Mouse (Mus musculus): ENCODE data around the gene Tspoap1. TPM values are rescaled to one million over a fixed set of nuclear protein-coding genes. Genes with fewer than 3 reads are reported as not detected.

Tspoap1 gene
- polyA plus RNA-seq, 1 experiment from 2014 or later, result 38.4 TPM

GRCm38 (mm10) chr11:87778915-87779314 lies 18.6 kb downstream of the Tspoap1 start:
- peak overlapping the region; percentile 62 for H3K9ac ChIP-seq (ENCODE audit: low read depth, low read length)
- H3K27ac ChIP-seq (ENCODE audit: low read depth, low read length), result no peak overlapping the region
- no peaks in the 10 kb centered on the region; the same call in 1 of the 2 replicates for H3K27me3 ChIP-seq (replicated peaks; ENCODE audit: control insufficient read depth, insufficient read depth, low read length)
- H3K36me3 ChIP-seq (ENCODE audit: control insufficient read depth, insufficient read depth, low read length), result peaks cover 17% of the 10 kb centered on the region
- peak overlapping the region; percentile 34; the same call in 1 of the 2 replicates for H3K4me3 ChIP-seq (ENCODE audit: low read length)
- H3K4me2 ChIP-seq (ENCODE audit: low read length), result peak overlapping the region; percentile 60
- ATAC-seq, result 0 out of 2 replicates have a peak, but pooled peaks have one; percentile 25
- no peaks in the 10 kb centered on the region for H3K9me3 ChIP-seq (ENCODE audit: control insufficient read depth, low read length)
- WGBS, result 41% methylated on average over 12 of the region's 12 CpGs
- peaks cover 8% of the 10 kb centered on the region; the same call in 1 of the 2 replicates for H3K4me1 ChIP-seq (ENCODE audit: control insufficient read depth, insufficient read depth, low read depth, low read length)

DNA sequence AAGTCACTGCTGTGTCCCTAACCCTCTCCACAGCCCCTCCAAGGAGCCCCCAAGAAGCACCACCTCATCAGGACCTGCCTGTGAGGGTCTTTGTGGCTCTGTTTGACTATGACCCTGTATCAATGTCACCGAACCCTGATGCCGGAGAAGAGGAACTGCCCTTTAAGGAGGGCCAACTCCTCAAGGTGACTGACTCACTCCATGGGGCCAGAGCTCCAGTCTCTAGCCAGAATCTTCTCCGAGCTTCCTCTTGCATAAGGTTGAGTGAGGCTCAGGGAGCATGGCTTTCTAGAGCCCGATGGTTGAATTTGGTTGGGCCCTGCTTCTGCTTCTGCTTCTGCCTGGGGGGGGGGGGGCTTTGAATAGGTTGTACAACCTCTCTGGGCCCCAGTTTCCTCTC lies 19.1 kb downstream of the Tspoap1 start:
- no peaks in the 10 kb centered on the region; the same call in 1 of the 2 replicates for H3K27me3 ChIP-seq (replicated peaks; ENCODE audit: control insufficient read depth, insufficient read depth, low read length)
- peaks cover 17% of the 10 kb centered on the region for H3K36me3 ChIP-seq (ENCODE audit: control insufficient read depth, insufficient read depth, low read length)
- no peaks in the 10 kb centered on the region for H3K9me3 ChIP-seq (ENCODE audit: control insufficient read depth, low read length)
- no peak overlapping the region for H3K4me2 ChIP-seq (ENCODE audit: low read length)
- no peak overlapping the region for H3K27ac ChIP-seq (ENCODE audit: low read depth, low read length)
- H3K4me1 ChIP-seq (ENCODE audit: control insufficient read depth, insufficient read depth, low read depth, low read length), result peaks cover 8% of the 10 kb centered on the region; the same call in 1 of the 2 replicates
- no peak overlapping the region for H3K9ac ChIP-seq (ENCODE audit: low read depth, low read length)
- 81% methylated on average over 4 of the region's 4 CpGs for WGBS
- H3K4me3 ChIP-seq (ENCODE audit: low read length), result no peak overlapping the region
- no peak for ATAC-seq

DNA sequence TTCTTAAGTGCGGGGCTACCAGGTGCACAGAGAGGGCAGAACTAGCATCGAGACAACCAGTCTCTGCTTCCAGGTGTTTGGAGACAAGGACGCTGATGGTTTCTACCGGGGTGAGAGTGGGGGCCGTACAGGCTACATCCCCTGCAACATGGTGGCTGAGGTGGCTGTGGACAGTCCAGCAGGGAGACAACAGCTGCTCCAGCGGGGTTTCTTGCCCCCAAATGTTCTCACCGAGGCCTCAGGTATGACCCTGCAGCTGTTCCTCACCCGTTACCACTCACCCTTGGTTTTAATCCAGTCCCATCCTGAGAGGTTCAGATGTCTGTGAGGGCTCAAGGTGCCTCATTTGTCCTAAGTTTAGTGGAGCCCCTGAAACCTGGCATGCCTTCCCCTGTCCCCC lies 19.8 kb downstream of the Tspoap1 start:
- WGBS, result 83% methylated on average over 8 of the region's 8 CpGs
- H3K9me3 ChIP-seq (ENCODE audit: control insufficient read depth, low read length), result no peaks in the 10 kb centered on the region
- H3K9ac ChIP-seq (ENCODE audit: low read depth, low read length), result no peak overlapping the region
- H3K27me3 ChIP-seq (replicated peaks; ENCODE audit: control insufficient read depth, insufficient read depth, low read length), result no peaks in the 10 kb centered on the region; the same call in 1 of the 2 replicates
- H3K27ac ChIP-seq (ENCODE audit: low read depth, low read length), result no peak overlapping the region
- no peak for ATAC-seq
- peaks cover 8% of the 10 kb centered on the region; the same call in 1 of the 2 replicates for H3K4me1 ChIP-seq (ENCODE audit: control insufficient read depth, insufficient read depth, low read depth, low read length)
- H3K4me2 ChIP-seq (ENCODE audit: low read length), result no peak overlapping the region
- no peak overlapping the region for H3K4me3 ChIP-seq (ENCODE audit: low read length)
- peaks cover 15% of the 10 kb centered on the region for H3K36me3 ChIP-seq (ENCODE audit: control insufficient read depth, insufficient read depth, low read length)

DNA sequence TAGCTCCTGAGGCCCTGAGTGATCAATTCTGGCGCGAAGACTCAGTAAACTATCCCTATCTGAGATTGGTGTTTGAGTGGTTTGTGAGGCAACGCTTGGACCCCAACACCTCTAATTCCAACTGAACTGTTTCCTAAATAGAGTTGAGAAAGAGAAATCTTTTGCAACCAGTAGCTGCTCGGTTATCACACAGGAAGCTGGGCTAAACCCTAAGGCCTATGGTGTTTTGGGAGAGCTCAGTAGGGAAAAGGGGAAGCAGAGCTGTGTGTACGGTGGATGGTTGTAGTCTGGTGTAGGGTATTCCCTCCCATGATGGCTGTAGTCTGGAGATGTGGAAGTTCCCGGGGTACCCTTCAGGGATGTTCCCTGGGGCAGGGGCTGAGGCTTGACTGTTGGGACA lies 29.7 kb downstream of the Tspoap1 start:
- Histone ChIP-seq H3K36me3 (ENCODE audit: control insufficient read depth, insufficient read depth, low read length) (peaks cover under 1% of the 10 kb centered on the region; the same call in 1 of the 2 replicates), H3K27ac (ENCODE audit: low read depth, low read length) (no peak overlapping the region), H3K9ac (ENCODE audit: low read depth, low read length) (no peak overlapping the region), H3K4me3 (ENCODE audit: low read length) (no peak overlapping the region), H3K9me3 (ENCODE audit: control insufficient read depth, low read length) (no peaks in the 10 kb centered on the region), H3K4me1 (ENCODE audit: control insufficient read depth, insufficient read depth, low read depth, low read length) (no peaks in the 10 kb centered on the region), H3K4me2 (ENCODE audit: low read length) (no peak overlapping the region), H3K27me3 (replicated peaks; ENCODE audit: control insufficient read depth, insufficient read depth, low read length) (no peaks in the 10 kb centered on the region)
- ATAC-seq, result no peak
- 93% methylated on average over 6 of the region's 6 CpGs for WGBS

- whole genome bisulfite sequencing, result 71% methylated on average over 3 of the region's 3 CpGs
- no peak within 1 kb of the TSS for H3K4me2 ChIP-seq (ENCODE audit: low read length)
- H3K27me3 ChIP-seq (replicated peaks; ENCODE audit: control insufficient read depth, insufficient read depth, low read length), result no peaks in the 10 kb centered on the region
- H3K36me3 ChIP-seq (ENCODE audit: control insufficient read depth, insufficient read depth, low read length), result no peaks in the 10 kb centered on the region
- H3K9ac ChIP-seq (ENCODE audit: low read depth, low read length), result no peak within 1 kb of the TSS
- no peaks in the 10 kb centered on the region; the same call in 1 of the 2 replicates for H3K4me1 ChIP-seq (ENCODE audit: control insufficient read depth, insufficient read depth, low read depth, low read length)
- no peak within 1 kb of the TSS for H3K4me3 ChIP-seq (ENCODE audit: low read length)
- no peak within 1 kb of the TSS for H3K27ac ChIP-seq (ENCODE audit: low read depth, low read length)
- no peaks in the 10 kb centered on the region for H3K9me3 ChIP-seq (ENCODE audit: control insufficient read depth, low read length)
- ATAC-seq, result no peak
These were observed 33.1 kb downstream of the Tspoap1 start, which contains the start of gene Mpo for GRCm38 (mm10) chr11:87793460-87793859. Gene Mpo, plus strand, starts transcription at chr11:87793581.

DNA sequence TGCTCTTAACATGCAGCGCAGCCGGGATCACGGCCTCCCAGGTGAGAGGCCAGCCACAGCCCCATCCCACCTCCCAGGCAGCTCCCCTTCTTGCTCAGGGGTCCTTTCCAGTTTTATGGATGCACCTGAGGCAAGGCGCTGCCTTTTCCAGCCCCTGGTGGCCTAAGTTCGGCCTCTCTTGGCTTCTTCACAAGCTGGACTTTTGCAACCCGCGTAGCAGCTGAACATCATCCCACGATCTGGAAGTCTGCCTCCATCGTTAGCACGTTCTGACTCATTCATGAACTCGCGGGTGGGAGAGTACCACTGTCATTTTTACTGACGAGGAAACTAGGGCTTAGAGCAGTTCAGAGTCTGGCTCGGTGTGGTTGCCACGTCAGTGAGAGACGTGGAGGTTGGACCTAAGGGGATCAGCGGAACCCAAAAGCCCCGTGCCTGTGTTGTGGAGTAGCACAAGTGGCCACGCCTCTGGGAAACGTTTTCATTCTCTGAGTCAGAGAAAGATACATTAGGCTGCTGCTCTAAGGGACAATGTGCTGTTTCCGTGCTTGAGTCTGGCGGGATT lies 41.5 kb downstream of the Tspoap1 start:
- no peak for ATAC-seq
- Histone ChIP-seq H3K4me1 (ENCODE audit: control insufficient read depth, insufficient read depth, low read depth, low read length) (no peaks in the 10 kb centered on the region; the same call in 1 of the 2 replicates), H3K9me3 (ENCODE audit: control insufficient read depth, low read length) (no peaks in the 10 kb centered on the region), H3K4me2 (ENCODE audit: low read length) (no peak overlapping the region), H3K4me3 (ENCODE audit: low read length) (no peak overlapping the region), H3K27me3 (replicated peaks; ENCODE audit: control insufficient read depth, insufficient read depth, low read length) (no peaks in the 10 kb centered on the region), H3K27ac (ENCODE audit: low read depth, low read length) (no peak overlapping the region), H3K9ac (ENCODE audit: low read depth, low read length) (no peak overlapping the region), H3K36me3 (ENCODE audit: control insufficient read depth, insufficient read depth, low read length) (no peaks in the 10 kb centered on the region)
- WGBS, result 87% methylated on average over 22 of the region's 22 CpGs

DNA sequence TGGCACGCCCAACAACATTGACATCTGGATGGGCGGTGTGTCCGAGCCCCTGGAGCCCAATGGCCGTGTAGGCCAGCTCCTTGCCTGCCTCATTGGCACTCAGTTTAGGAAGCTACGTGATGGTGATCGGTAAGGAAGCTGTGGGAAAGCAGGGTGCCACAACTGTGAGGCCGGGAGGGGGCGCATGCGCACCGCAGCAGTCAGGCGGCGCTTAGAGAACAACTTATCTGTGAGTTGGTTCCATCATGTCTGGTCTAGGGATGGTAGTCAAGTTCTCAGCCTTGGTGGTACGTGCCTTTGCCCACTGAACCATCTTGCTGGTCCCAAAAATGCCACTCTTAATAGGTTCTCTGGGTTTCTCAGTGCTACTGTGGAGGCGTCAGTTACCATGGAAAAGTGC lies 42.3 kb downstream of the Tspoap1 start:
- no peak overlapping the region for H3K4me2 ChIP-seq (ENCODE audit: low read length)
- H3K4me3 ChIP-seq (ENCODE audit: low read length), result no peak overlapping the region
- H3K27me3 ChIP-seq (replicated peaks; ENCODE audit: control insufficient read depth, insufficient read depth, low read length), result no peaks in the 10 kb centered on the region
- WGBS, result 58% methylated on average over 14 of the region's 14 CpGs
- H3K4me1 ChIP-seq (ENCODE audit: control insufficient read depth, insufficient read depth, low read depth, low read length), result no peaks in the 10 kb centered on the region
- no peaks in the 10 kb centered on the region for H3K9me3 ChIP-seq (ENCODE audit: control insufficient read depth, low read length)
- H3K27ac ChIP-seq (ENCODE audit: low read depth, low read length), result no peak overlapping the region
- H3K9ac ChIP-seq (ENCODE audit: low read depth, low read length), result no peak overlapping the region
- no peak for ATAC-seq
- no peaks in the 10 kb centered on the region for H3K36me3 ChIP-seq (ENCODE audit: control insufficient read depth, insufficient read depth, low read length)

DNA sequence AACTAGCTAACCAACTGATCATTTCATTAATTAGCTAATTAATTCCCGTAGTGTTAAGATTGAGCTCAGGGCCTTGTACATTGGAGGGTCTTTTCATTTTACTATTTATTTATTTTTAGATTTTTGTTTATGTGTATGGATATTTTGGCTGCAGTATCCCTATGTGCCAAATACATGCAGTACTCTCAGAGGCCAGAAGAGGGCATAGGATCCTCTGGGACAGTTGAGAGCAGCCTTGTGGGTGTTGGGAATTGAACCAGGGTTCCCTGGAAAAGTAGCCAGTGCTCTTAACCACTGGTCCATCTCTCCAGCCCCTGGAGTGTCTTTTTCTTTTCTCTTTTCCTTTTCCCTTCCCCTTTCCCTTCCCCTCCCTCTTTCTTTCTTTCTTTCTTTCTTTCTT lies 45.1 kb downstream of the Tspoap1 start:
- no peak overlapping the region for H3K9ac ChIP-seq (ENCODE audit: low read depth, low read length)
- H3K36me3 ChIP-seq (ENCODE audit: control insufficient read depth, insufficient read depth, low read length), result no peaks in the 10 kb centered on the region
- H3K27me3 ChIP-seq (replicated peaks; ENCODE audit: control insufficient read depth, insufficient read depth, low read length), result no peaks in the 10 kb centered on the region
- H3K4me3 ChIP-seq (ENCODE audit: low read length), result no peak overlapping the region
- no peak overlapping the region for H3K4me2 ChIP-seq (ENCODE audit: low read length)
- H3K27ac ChIP-seq (ENCODE audit: low read depth, low read length), result no peak overlapping the region
- no peaks in the 10 kb centered on the region for H3K4me1 ChIP-seq (ENCODE audit: control insufficient read depth, insufficient read depth, low read depth, low read length)
- 78% methylated on average over 1 of the region's 1 CpGs for WGBS
- H3K9me3 ChIP-seq (ENCODE audit: control insufficient read depth, low read length), result no peaks in the 10 kb centered on the region
- ATAC-seq, result no peak

- Histone ChIP-seq H3K36me3 (ENCODE audit: control insufficient read depth, insufficient read depth, low read length) (no peaks in the 10 kb centered on the region), H3K9ac (ENCODE audit: low read depth, low read length) (no peak overlapping the region), H3K4me1 (ENCODE audit: control insufficient read depth, insufficient read depth, low read depth, low read length) (peaks cover 3% of the 10 kb centered on the region; the same call in 1 of the 2 replicates), H3K27me3 (replicated peaks; ENCODE audit: control insufficient read depth, insufficient read depth, low read length) (no peaks in the 10 kb centered on the region), H3K27ac (ENCODE audit: low read depth, low read length) (no peak overlapping the region), H3K4me2 (ENCODE audit: low read length) (no peak overlapping the region), H3K9me3 (ENCODE audit: control insufficient read depth, low read length) (no peaks in the 10 kb centered on the region), H3K4me3 (ENCODE audit: low read length) (no peak overlapping the region)
- 84% methylated on average over 6 of the region's 6 CpGs for WGBS
- no peak for ATAC-seq
These were observed 47.1 kb downstream of the Tspoap1 start for GRCm38 (mm10) chr11:87807433-87807832.
